Mouse (Mus musculus): ENCODE measurements around the gene Oscar. TPM values are rescaled to one million over a fixed set of nuclear protein-coding genes. Genes with fewer than 3 reads are reported as not detected.

Oscar gene
- polyA plus RNA-seq (2015; fragmentation: Nextera tagmentation; extraction: Ambion mirVana): 0.83 and 1.0 TPM in 2 replicates

DNA sequence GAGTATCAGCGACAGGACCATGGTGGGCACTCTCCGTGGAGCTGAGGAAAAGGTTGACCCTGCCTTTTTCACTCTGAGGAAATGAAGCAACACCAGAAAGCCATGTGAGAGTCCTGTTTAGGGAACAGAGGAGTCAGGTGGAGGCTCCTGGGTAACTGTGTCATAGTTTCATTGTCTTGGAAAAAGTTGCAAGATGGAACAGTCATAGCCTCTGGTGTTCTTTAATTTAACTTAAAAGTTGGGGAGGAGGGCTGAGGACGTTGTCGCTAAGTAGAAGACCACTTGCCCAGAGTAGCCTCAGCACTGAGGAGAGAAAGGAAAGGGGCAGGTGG, at the start of gene Oscar:
Gene Oscar, minus strand, starts transcription at position 101 of the 332 bp plus-strand sequence.
- Histone ChIP-seq H3K36me3 (peaks cover 15% of the 10 kb centered on the region), H3K4me2 (replicated peaks) (peak within 1 kb of the TSS; percentile 66; the same call in 1 of the 2 replicates), H3K4me1 (peaks cover 6% of the 10 kb centered on the region; the same call in 1 of the 2 replicates), H3K4me3 (replicated peaks) (peak within 1 kb of the TSS; percentile 83), H3K9me3 (replicated peaks) (no peaks in the 10 kb centered on the region), H3K27me3 (no peaks in the 10 kb centered on the region), H3K27ac (replicated peaks) (no peak within 1 kb of the TSS), H3K9ac (no peak within 1 kb of the TSS)
- ATAC-seq (ENCODE audit: insufficient number of reproducible peaks, low FRiP score, low TSS enrichment, low read depth): no peak
- WGBS: 74% methylated on average over 4 of the region's 4 CpGs

DNA sequence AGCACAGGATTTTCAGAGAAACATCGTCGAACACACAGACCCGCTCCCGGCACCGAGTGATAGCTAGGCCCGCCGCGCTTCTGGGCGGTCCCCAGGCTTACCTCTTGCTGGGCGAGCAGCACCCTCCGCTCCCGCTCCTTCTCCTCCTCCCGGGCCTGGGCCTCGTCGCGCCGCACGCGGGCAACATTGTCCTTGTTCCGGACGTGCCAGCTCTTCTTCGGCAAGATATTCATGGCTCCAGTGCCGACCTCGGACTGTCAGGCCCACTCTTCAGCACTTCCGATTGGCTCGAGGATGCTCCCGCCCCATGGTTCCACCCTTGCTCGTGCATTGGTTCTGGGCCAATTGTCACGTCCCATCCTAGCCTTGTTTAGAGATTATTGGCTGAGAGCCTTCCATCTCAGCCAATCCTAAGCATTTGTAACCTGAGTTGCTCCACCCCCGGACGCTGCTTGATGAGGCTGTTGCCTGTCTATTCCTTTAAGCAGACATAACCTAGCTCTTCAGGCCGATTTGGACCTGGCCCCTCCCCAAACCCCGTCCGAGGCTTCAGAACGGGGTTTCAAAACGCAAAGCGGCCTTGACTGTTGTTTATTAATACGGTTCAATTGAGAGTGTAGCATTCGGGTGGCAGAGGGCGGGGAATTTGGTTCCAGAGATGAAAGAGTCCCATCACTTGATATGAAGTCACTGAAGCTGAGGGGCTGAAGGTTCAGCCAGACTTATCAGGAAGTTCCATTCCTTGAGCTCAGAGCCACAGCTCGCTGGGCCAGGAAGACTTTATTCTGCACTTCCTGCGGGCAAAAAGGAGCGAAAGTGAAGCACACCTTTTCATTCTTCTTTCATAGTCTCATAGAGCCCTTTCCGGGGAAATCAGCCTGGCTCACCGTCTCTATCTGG, 49.5 kb upstream of the Oscar start, which contains the start of gene Leng1:
Gene Leng1, minus strand, starts transcription at position 626 of the 900 bp plus-strand sequence.
- ATAC-seq (ENCODE audit: insufficient number of reproducible peaks, low FRiP score, low TSS enrichment, low read depth): peak; percentile 98
- H3K4me3 ChIP-seq (replicated peaks): peak within 1 kb of the TSS; percentile 78
- peak within 1 kb of the TSS; percentile 95 for H3K27ac ChIP-seq (replicated peaks)
- peaks cover 30% of the 10 kb centered on the region for H3K4me1 ChIP-seq
- no peaks in the 10 kb centered on the region for H3K9me3 ChIP-seq (replicated peaks)
- H3K36me3 ChIP-seq: peaks cover 32% of the 10 kb centered on the region
- peak within 1 kb of the TSS; percentile 83 for H3K4me2 ChIP-seq (replicated peaks)
- 2% methylated on average over 45 of the region's 45 CpGs for WGBS
- H3K27me3 ChIP-seq: no peaks in the 10 kb centered on the region
- peak within 1 kb of the TSS; percentile 87 for H3K9ac ChIP-seq

DNA sequence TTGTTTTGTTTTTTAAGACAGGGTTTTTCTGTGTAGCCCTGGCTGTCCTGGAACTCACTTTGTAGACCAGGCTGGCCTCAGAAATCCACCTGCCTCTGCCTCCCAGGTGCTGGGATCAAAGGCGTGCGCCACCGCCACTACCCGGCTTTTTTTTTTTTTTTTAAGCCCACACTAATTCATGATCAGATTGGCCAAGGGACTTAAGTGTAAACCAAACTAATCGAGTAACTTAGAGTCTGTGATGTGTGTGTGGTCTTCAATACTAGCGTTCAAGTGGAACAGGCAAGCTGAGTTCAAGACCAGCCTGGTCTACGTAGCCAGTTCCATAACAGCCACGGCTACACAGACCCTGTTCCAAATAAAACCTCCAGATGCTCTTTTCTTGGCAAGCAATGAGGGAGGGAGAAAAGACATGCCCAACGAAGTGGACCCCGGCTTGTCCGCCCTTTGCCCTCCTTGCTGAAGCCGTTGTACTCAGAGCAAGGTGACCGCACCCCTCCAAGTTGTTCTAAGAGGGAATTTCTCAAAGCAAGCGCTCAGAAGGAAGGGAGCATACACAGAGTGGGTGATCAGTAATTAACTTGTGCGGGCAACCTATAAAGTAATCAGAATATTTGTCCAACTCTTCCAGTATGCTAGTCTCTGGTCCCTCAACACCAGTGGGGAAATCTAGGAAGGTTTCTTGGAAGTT, 48.7 kb upstream of the Oscar start:
- Histone ChIP-seq H3K27me3 (no peaks in the 10 kb centered on the region), H3K27ac (replicated peaks) (peak overlapping the region; percentile 95), H3K9me3 (replicated peaks) (no peaks in the 10 kb centered on the region), H3K36me3 (peaks cover 40% of the 10 kb centered on the region), H3K4me1 (peaks cover 30% of the 10 kb centered on the region), H3K4me2 (replicated peaks) (peak overlapping the region; percentile 83), H3K4me3 (replicated peaks) (peak overlapping the region; percentile 78), H3K9ac (peak overlapping the region; percentile 87)
- ATAC-seq (ENCODE audit: insufficient number of reproducible peaks, low FRiP score, low TSS enrichment, low read depth): peak; percentile 16
- 27% methylated on average over 15 of the region's 15 CpGs for WGBS

DNA sequence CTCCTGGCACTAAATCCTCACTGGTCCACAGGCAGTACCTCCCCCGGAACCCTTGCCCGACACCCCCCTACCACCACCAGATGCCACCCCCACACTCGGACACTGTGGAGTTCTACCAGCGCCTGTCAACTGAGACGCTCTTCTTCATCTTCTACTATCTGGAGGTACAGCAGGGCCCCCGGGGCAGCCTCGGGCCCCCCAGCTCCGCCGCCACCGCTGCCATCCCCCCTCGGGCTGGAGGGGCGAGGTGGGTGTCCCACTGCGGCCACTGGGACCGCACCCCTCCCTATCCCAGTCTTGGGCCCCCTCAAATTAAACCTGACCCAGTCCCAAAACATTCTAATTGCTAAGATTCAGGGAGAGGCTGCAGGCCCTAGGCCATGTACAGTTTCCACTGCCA, 42.6 kb upstream of the Oscar start:
- peaks cover 9% of the 10 kb centered on the region for H3K4me1 ChIP-seq
- ATAC-seq (ENCODE audit: insufficient number of reproducible peaks, low FRiP score, low TSS enrichment, low read depth): no peak
- H3K9me3 ChIP-seq (replicated peaks): no peaks in the 10 kb centered on the region
- H3K4me2 ChIP-seq (replicated peaks): no peak overlapping the region
- no peak overlapping the region for H3K4me3 ChIP-seq (replicated peaks)
- H3K9ac ChIP-seq: no peak overlapping the region
- no peaks in the 10 kb centered on the region for H3K27me3 ChIP-seq
- H3K36me3 ChIP-seq: peaks cover 98% of the 10 kb centered on the region
- 88% methylated on average over 14 of the region's 14 CpGs for WGBS
- no peak overlapping the region for H3K27ac ChIP-seq (replicated peaks)

DNA sequence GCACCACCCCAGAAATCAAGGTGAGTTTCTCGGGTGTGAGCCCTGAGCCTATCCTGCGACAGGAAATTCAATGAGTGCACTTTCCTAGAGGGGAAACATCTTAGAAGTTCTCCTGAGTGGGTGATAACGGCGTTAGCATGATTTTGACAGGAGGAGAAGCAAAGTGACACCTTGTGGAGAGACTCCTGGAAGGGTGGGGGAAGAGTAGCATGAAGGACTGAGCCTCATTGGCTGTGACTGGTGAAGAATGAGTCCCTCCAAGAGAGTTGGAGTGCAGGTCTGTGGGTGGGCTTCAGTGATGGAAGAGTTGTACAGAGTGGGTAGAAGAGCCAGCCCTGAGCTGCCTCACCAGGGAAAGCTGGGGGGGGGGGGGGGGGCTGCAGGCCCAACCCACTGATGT, 41.0 kb upstream of the Oscar start:
- 83% methylated on average over 4 of the region's 4 CpGs for whole genome bisulfite sequencing
- H3K4me2 ChIP-seq (replicated peaks): no peak overlapping the region
- no peaks in the 10 kb centered on the region for H3K4me1 ChIP-seq
- H3K27ac ChIP-seq (replicated peaks): no peak overlapping the region
- no peak for ATAC-seq (ENCODE audit: insufficient number of reproducible peaks, low FRiP score, low TSS enrichment, low read depth)
- H3K27me3 ChIP-seq: no peaks in the 10 kb centered on the region
- peaks cover 98% of the 10 kb centered on the region for H3K36me3 ChIP-seq
- no peak overlapping the region for H3K9ac ChIP-seq
- H3K4me3 ChIP-seq (replicated peaks): no peak overlapping the region
- no peaks in the 10 kb centered on the region for H3K9me3 ChIP-seq (replicated peaks)

DNA sequence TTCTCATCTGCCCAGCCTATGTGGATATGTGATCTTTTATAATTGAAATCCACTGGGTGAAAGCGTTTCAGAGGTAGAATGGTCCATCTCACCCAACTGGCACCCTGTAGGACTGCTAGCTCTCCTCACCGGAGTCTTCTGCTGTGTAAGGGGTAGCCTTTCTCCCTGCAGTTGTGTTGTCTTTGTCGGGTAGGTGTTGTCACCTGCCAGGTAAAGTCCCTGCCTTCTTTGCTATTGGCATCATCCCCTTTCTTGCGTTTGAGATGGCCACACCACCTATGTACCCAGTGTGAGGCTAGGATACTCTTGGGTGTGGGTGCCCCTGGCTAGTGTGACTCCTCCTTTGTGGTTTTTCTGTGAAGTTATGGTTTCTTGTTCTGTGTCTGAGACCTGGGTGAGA, 30.7 kb upstream of the Oscar start:
- ATAC-seq (ENCODE audit: insufficient number of reproducible peaks, low FRiP score, low TSS enrichment, low read depth): no peak

DNA sequence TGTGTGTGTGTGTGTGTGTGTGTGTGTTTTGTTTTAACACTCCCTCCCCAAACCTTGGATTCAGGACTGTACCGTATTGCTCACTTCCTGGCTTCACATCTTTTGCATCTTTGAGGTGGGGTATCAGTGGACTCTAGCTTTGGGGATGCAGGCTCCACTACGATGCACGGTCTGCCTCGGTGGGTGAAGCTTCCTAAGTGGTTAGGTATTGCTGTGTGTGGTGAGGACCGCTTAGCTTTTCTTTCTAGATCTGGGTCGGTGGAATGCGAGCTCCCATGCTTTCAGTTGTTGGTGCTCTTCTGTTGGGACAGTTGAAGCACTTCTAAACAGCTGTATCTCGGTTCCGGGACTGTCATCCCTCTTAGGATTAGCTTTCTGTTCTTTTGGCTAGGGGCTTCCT, 30.2 kb upstream of the Oscar start:
- Histone ChIP-seq H3K27me3 (no peaks in the 10 kb centered on the region), H3K9ac (peak overlapping the region; percentile 99), H3K27ac (replicated peaks) (peak overlapping the region; percentile 99; the same call in 1 of the 2 replicates), H3K4me2 (replicated peaks) (peak overlapping the region; percentile 64), H3K4me1 (peaks cover 33% of the 10 kb centered on the region), H3K36me3 (peaks cover 24% of the 10 kb centered on the region), H3K9me3 (replicated peaks) (no peaks in the 10 kb centered on the region), H3K4me3 (replicated peaks) (peak overlapping the region; percentile 98)
- 14% methylated on average over 9 of the region's 9 CpGs for WGBS
- no peak for ATAC-seq (ENCODE audit: insufficient number of reproducible peaks, low FRiP score, low TSS enrichment, low read depth)

More for the DNA sequence above, 30.7 kb upstream of the Oscar start:
- Histone ChIP-seq H3K4me3 (replicated peaks) (peak overlapping the region; percentile 98), H3K9ac (peak overlapping the region; percentile 99), H3K4me1 (peaks cover 33% of the 10 kb centered on the region), H3K27me3 (no peaks in the 10 kb centered on the region), H3K27ac (replicated peaks) (no peak overlapping the region), H3K36me3 (peaks cover 24% of the 10 kb centered on the region), H3K9me3 (replicated peaks) (no peaks in the 10 kb centered on the region), H3K4me2 (replicated peaks) (peak overlapping the region; percentile 64)
- WGBS: 55% methylated on average over 4 of the region's 4 CpGs

DNA sequence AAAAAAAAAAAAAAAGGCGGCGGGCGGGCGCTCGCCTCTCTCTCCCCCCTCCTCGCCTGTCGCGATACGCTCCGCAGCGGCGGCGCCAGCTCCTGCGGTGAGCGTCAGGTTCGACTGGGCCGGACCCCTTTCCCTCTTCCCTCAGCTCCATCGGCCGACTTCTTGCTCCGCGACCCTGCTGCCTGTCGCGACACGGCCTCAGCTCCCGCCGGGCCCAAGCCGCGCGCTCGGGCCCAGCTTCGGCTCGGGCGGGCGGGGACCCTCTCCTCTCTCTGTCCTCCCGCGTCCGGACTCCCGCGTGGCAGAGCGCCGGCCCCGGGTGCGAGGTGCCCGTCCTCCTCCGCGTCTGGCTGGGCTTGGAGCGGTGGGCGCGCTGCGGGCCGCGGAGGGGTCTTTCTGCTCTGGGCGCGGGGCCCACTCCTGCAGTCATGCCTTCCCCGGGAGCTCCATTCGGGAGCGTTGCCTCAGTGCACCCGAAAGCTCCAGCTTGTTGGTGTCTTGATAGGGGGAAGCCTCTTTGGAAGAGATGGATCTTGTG, 29.6 kb upstream of the Oscar start:
- Histone ChIP-seq H3K36me3 (peaks cover 24% of the 10 kb centered on the region), H3K9ac (peak overlapping the region; percentile 99)
- WGBS: under 1% methylated on average over 51 of the region's 58 CpGs

DNA sequence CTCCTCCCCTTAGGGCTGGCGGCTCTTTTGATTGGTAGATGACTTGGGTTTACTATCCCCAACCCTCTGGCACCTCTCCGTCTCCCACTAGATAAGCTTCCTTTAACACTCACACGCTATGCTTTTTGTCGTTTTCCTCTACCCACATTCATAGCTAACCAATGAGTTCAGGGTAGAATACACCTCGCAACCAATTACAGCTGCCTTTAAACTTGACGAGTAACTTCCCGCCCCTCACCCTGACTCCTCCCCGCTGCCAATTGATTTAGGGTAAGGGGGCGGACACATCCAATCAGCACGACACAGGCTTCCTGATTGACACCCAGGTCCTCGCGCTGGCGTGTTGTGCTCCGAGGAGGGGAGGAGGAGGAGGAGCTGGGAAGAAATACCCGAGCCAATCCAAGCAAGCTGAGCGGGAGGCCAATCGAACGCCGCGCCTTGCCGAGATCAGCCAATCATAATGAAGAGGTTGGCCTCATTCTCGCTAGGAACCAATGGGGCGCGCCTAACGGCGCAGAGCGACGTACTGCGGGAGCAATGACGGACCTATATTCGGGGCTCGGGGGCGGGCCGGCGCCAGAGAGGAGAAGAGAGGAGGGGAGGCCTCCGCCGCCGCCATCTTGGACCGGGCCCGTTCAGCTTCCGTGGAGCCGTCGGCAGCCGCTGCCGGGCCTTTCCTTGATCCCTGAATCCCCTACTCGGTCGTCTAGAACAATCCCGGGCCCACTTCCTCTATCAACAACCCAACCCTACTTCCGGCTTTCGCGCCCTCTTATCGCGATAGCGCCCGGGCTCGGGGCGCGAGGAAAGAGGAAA, 28.9 kb upstream of the Oscar start, which contains the start of gene Cnot3:
Gene Cnot3, plus strand, starts transcription at position 597 of the 816 bp plus-strand sequence.
- peak within 1 kb of the TSS; percentile 99 for H3K9ac ChIP-seq
- peaks cover 27% of the 10 kb centered on the region for H3K36me3 ChIP-seq
- H3K4me2 ChIP-seq (replicated peaks): peak within 1 kb of the TSS; percentile 64
- peak within 1 kb of the TSS; percentile 99 for H3K27ac ChIP-seq (replicated peaks)
- under 1% methylated on average over 56 of the region's 58 CpGs for WGBS
- H3K27me3 ChIP-seq: no peaks in the 10 kb centered on the region
- peak; percentile 98 for ATAC-seq (ENCODE audit: insufficient number of reproducible peaks, low FRiP score, low TSS enrichment, low read depth)
- H3K4me1 ChIP-seq: peaks cover 33% of the 10 kb centered on the region
- H3K4me3 ChIP-seq (replicated peaks): peak within 1 kb of the TSS; percentile 98
- no peaks in the 10 kb centered on the region for H3K9me3 ChIP-seq (replicated peaks)

More for the DNA sequence above, 29.6 kb upstream of the Oscar start:
- no peaks in the 10 kb centered on the region for H3K9me3 ChIP-seq (replicated peaks)
- peak overlapping the region; percentile 64 for H3K4me2 ChIP-seq (replicated peaks)
- H3K4me1 ChIP-seq: peaks cover 33% of the 10 kb centered on the region
- no peak for ATAC-seq (ENCODE audit: insufficient number of reproducible peaks, low FRiP score, low TSS enrichment, low read depth)
- peak overlapping the region; percentile 98 for H3K4me3 ChIP-seq (replicated peaks)
- H3K27me3 ChIP-seq: no peaks in the 10 kb centered on the region
- peak overlapping the region; percentile 99 for H3K27ac ChIP-seq (replicated peaks)

DNA sequence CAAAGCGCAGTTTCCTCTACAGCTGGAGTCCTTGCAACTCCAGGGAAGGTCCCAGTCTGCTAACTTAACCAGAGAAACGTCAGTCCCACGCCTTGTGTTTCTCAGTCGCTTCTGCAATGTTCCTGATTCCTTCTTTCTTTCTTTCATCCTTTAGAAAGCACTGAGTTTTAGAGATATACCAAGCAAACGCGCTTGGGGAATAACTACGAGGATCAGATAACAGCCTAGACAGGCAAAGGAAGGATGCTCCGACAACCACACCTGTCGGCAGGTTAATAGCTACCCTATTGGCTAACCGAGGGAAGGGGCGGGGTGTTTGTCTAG, 28.4 kb upstream of the Oscar start:
- 1% methylated on average over 11 of the region's 11 CpGs for WGBS
- no peaks in the 10 kb centered on the region for H3K27me3 ChIP-seq
- H3K4me2 ChIP-seq (replicated peaks): peak overlapping the region; percentile 64
- H3K9ac ChIP-seq: no peak overlapping the region
- no peaks in the 10 kb centered on the region for H3K9me3 ChIP-seq (replicated peaks)
- no peak for ATAC-seq (ENCODE audit: insufficient number of reproducible peaks, low FRiP score, low TSS enrichment, low read depth)
- peak overlapping the region; percentile 98 for H3K4me3 ChIP-seq (replicated peaks)
- peak overlapping the region; percentile 82 for H3K27ac ChIP-seq (replicated peaks)
- H3K36me3 ChIP-seq: peaks cover 33% of the 10 kb centered on the region
- H3K4me1 ChIP-seq: peaks cover 33% of the 10 kb centered on the region

Measured in embryonic facial prominence, embryonic 15.5 days (tissue).